Mouse (Mus musculus) neural tube, embryonic 15.5 days (tissue): ENCODE results near the gene Ada. TPM values are rescaled to one million over a fixed set of nuclear protein-coding genes. Genes with fewer than 3 reads are reported as not detected.

Experiments
- ATAC-seq: fragments of 200-750 bp; cut with Nextera tagmentation; 2 replicates; pipeline ENCODE4 v1.8.0; 2017; ENCODE audit warnings: mild to moderate bottlenecking, moderate TSS enrichment, moderate library complexity; ENCODE audit not compliant: low FRiP score
- H3K27ac ChIP-seq: fragments of 300-500 bp; sonication (generic); replicated peaks from 2 replicates; pipeline ENCODE4 v1.5.1; 2015; ENCODE audit warnings: mild to moderate bottlenecking, inconsistent platforms
- H3K27me3 ChIP-seq: fragments of 300-500 bp; sonication (generic); replicated peaks from 2 replicates; pipeline ENCODE4 v1.6.1; 2015; ENCODE audit warnings: inconsistent platforms
- H3K36me3 ChIP-seq: fragments of 300-500 bp; sonication (generic); 2 replicates; pipeline ENCODE4 v1.6.1; 2015; ENCODE audit warnings: inconsistent platforms
- H3K4me1 ChIP-seq: fragments of 300-500 bp; sonication (generic); 2 replicates; pipeline ENCODE4 v1.6.1; 2015; ENCODE audit warnings: inconsistent platforms
- H3K4me2 ChIP-seq: fragments of 300-500 bp; sonication (generic); 2 replicates; pipeline ENCODE4 v1.6.1; 2015; ENCODE audit warnings: inconsistent platforms, mild to moderate bottlenecking, moderate library complexity
- H3K4me3 ChIP-seq: fragments of 300-500 bp; sonication (generic); replicated peaks from 2 replicates; pipeline ENCODE4 v1.5.1; 2015; ENCODE audit warnings: mild to moderate bottlenecking, inconsistent platforms
- H3K9ac ChIP-seq: fragments of 300-500 bp; sonication (generic); replicated peaks from 2 replicates; pipeline ENCODE4 v1.6.1; 2015; ENCODE audit warnings: mild to moderate bottlenecking, inconsistent platforms
- H3K9me3 ChIP-seq: fragments of 300-500 bp; sonication (generic); replicated peaks from 2 replicates; pipeline ENCODE4 v1.6.1; 2016; ENCODE audit warnings: inconsistent platforms
- WGBS: fragments of 180-500 bp; shearing (Covaris S2); methylation state at CpG from one replicate; pipeline ENCODE4 v1.1.7; 2015; ENCODE audit warnings: mixed read lengths; 5-methylcytosine and 5-hydroxymethylcytosine counted together
- polyA plus RNA-seq: library from polyadenylated mRNA; unstranded; fragments of >200 nt; fragmentation: Nextera tagmentation; extraction: Ambion mirVana; gene quantifications from 2 replicates; pipeline ENCODE4 v1.2.1, GENCODE M21; 2015

Ada gene
- polyA plus RNA-seq, 1 experiment from 2014 or later, result 4.2 TPM

DNA sequence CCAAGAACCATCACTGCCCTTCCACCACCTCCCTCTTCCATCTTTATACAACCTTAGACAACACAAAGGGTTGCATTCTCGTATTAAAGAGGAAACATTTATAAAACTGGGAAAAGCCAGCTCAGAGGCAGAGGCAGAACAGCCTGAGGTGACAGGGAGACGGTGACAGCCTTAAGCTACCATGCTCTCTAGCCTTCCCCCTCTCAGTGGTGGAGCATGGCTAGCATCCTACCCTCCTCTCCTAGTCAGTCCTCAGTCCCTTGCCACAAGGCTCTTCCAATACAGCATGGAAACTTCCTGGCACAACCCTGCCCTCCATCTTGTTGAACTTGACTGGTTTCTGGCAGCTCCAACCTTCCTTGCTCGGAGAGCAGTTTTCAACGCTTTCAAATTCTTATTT, 21.7 kb downstream of the Ada start:
- 88% methylated on average over 4 of the region's 4 CpGs for WGBS
- H3K4me3 ChIP-seq, result no peak overlapping the region
- H3K27ac ChIP-seq, result no peak overlapping the region

DNA sequence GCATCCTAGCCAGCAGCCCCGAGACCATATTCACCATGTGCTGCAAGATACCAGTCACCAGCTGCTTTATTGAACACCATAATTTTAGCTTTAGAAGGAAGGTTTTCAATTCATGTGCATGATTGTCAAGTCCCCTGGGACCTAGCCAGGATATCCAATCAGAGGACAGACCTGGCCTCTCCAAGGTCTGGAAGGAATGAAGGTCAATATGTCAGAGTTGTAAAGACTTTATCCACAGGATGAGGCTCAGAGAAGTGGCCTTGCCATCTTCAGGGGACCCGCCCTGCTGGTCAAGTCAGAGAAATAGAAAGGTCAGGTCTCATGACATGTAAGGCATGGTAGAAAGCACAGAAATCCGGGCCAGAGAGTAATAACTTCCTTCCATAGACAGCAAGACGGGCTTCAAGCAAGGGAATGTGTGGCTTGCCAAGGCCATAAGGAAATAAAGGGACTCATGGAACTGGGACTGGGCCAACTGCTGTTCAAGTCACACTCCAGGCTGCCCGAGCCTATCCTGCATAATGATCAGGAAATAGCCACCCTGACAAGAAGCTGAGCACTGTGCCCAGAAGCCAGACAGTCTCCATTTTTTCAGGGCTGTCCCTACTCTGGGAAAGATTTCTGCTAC, 23.2 kb downstream of the Ada start:
- WGBS, result 62% methylated on average over 5 of the region's 5 CpGs
- Histone ChIP-seq H3K4me1 (peaks cover 21% of the 10 kb centered on the region), H3K27ac (no peak overlapping the region), H3K9me3 (no peaks in the 10 kb centered on the region), H3K4me3 (no peak overlapping the region), H3K9ac (no peak overlapping the region), H3K4me2 (no peak overlapping the region), H3K27me3 (no peaks in the 10 kb centered on the region), H3K36me3 (no peaks in the 10 kb centered on the region; the same call in 1 of the 2 replicates)
- no peak for ATAC-seq

More for the DNA sequence above, 21.7 kb downstream of the Ada start:
- H3K9ac ChIP-seq, result no peak overlapping the region
- no peak for ATAC-seq
- no peaks in the 10 kb centered on the region; the same call in 1 of the 2 replicates for H3K36me3 ChIP-seq
- H3K27me3 ChIP-seq, result no peaks in the 10 kb centered on the region
- H3K4me2 ChIP-seq, result no peak overlapping the region
- peaks cover 8% of the 10 kb centered on the region; the same call in 1 of the 2 replicates for H3K4me1 ChIP-seq
- H3K9me3 ChIP-seq, result no peaks in the 10 kb centered on the region

GRCm38 (mm10) chr2:163722550-163722949, 27.5 kb downstream of the Ada start:
- WGBS, result 37% methylated on average over 7 of the region's 7 CpGs
- Histone ChIP-seq H3K27me3 (no peaks in the 10 kb centered on the region), H3K27ac (peak overlapping the region; percentile 71)

GRCm38 (mm10) chr2:163719616-163720015, 30.4 kb downstream of the Ada start:
- no peaks in the 10 kb centered on the region; the same call in 1 of the 2 replicates for H3K36me3 ChIP-seq
- H3K27me3 ChIP-seq, result no peaks in the 10 kb centered on the region
- no peak overlapping the region for H3K4me2 ChIP-seq
- no peak overlapping the region for H3K27ac ChIP-seq
- WGBS, result 41% methylated on average over 4 of the region's 4 CpGs
- no peak overlapping the region for H3K4me3 ChIP-seq
- no peak overlapping the region for H3K9ac ChIP-seq
- ATAC-seq, result peak; percentile 18; the same call in 1 of the 2 replicates
- H3K9me3 ChIP-seq, result no peaks in the 10 kb centered on the region
- H3K4me1 ChIP-seq, result peaks cover 25% of the 10 kb centered on the region

More at GRCm38 (mm10) chr2:163722550-163722949, 27.5 kb downstream of the Ada start:
- no peaks in the 10 kb centered on the region; the same call in 1 of the 2 replicates for H3K36me3 ChIP-seq
- no peak overlapping the region for H3K4me3 ChIP-seq
- ATAC-seq, result peak; percentile 48; the same call in 1 of the 2 replicates
- H3K4me1 ChIP-seq, result peaks cover 31% of the 10 kb centered on the region
- no peak overlapping the region for H3K4me2 ChIP-seq
- no peaks in the 10 kb centered on the region for H3K9me3 ChIP-seq
- H3K9ac ChIP-seq, result no peak overlapping the region

GRCm38 (mm10) chr2:163718951-163719603, 31.0 kb downstream of the Ada start:
- Histone ChIP-seq H3K4me1 (peaks cover 25% of the 10 kb centered on the region), H3K9ac (no peak overlapping the region), H3K4me2 (no peak overlapping the region), H3K9me3 (no peaks in the 10 kb centered on the region), H3K36me3 (no peaks in the 10 kb centered on the region; the same call in 1 of the 2 replicates), H3K27ac (no peak overlapping the region; the same call in 1 of the 2 replicates), H3K4me3 (no peak overlapping the region), H3K27me3 (no peaks in the 10 kb centered on the region)
- WGBS, result 29% methylated on average over 9 of the region's 9 CpGs
- ATAC-seq, result peak; percentile 86

DNA sequence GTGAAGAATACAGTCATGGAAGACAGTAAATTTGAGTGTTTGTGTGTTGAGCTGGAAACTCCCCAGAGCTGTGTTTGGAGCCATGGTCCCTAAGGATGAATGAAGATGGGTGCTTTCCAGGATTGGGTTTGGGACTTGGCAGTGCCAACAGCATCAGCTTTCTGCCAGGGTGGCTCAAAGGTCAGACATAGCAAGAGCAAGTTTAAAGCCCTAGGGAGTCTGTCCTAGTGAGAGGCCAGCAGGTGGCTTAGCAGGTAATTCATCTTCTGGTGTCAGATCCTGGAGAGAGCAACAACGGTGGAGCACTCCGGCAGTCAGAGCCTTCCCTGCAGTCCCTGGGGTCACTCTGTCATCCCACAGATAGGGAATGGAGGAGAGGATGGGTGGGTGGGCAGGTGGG, 31.5 kb downstream of the Ada start:
- Histone ChIP-seq H3K4me1 (peaks cover 25% of the 10 kb centered on the region), H3K4me2 (no peak overlapping the region), H3K9me3 (no peaks in the 10 kb centered on the region), H3K27me3 (no peaks in the 10 kb centered on the region), H3K36me3 (no peaks in the 10 kb centered on the region; the same call in 1 of the 2 replicates), H3K27ac (no peak overlapping the region; the same call in 1 of the 2 replicates), H3K4me3 (no peak overlapping the region), H3K9ac (no peak overlapping the region)
- 10% methylated on average over 2 of the region's 2 CpGs for WGBS
- no peak for ATAC-seq

GRCm38 (mm10) chr2:163716853-163717252, 33.2 kb downstream of the Ada start:
- Histone ChIP-seq H3K9ac (no peak overlapping the region), H3K36me3 (no peaks in the 10 kb centered on the region), H3K27me3 (no peaks in the 10 kb centered on the region), H3K4me3 (no peak overlapping the region), H3K4me2 (no peak overlapping the region), H3K4me1 (peaks cover 12% of the 10 kb centered on the region), H3K9me3 (no peaks in the 10 kb centered on the region), H3K27ac (no peak overlapping the region)
- ATAC-seq, result no peak
- 10% methylated on average over 6 of the region's 6 CpGs for WGBS

- Histone ChIP-seq H3K9ac (no peak overlapping the region), H3K9me3 (no peaks in the 10 kb centered on the region), H3K27me3 (no peaks in the 10 kb centered on the region), H3K36me3 (no peaks in the 10 kb centered on the region), H3K4me3 (no peak overlapping the region), H3K4me1 (peaks cover 11% of the 10 kb centered on the region), H3K27ac (no peak overlapping the region), H3K4me2 (no peak overlapping the region)
- no peak for ATAC-seq
- WGBS, result 40% methylated on average over 8 of the region's 8 CpGs
These were observed 33.6 kb downstream of the Ada start for GRCm38 (mm10) chr2:163716448-163716847.

DNA sequence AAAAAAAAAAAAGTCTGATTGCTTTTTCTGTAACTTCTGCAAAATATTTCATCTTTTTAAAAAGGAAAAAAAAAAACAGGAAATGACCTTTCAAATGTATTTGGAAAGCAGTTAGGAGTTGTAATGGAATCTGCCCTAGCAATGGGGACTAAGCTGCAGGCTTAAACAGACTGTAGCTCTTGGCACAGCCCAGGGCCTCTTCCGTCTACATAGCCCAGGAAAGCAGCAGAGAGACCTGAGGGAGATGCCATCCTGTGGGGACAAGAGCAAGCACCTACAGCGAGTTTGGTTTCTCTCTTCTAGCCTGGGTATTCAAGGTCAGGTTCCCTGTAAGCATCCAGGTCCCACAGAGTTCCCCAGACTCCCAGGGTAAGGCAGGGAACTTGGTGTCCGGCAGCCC, 36.7 kb downstream of the Ada start:
- Histone ChIP-seq H3K27ac (no peak overlapping the region), H3K9me3 (no peaks in the 10 kb centered on the region), H3K4me2 (no peak overlapping the region), H3K27me3 (no peaks in the 10 kb centered on the region), H3K9ac (no peak overlapping the region), H3K4me3 (no peak overlapping the region), H3K4me1 (0 out of 2 replicates have a peak, but pooled peaks cover 2% of the 10 kb centered on the region), H3K36me3 (no peaks in the 10 kb centered on the region)
- ATAC-seq, result no peak
- 86% methylated on average over 3 of the region's 3 CpGs for WGBS

DNA sequence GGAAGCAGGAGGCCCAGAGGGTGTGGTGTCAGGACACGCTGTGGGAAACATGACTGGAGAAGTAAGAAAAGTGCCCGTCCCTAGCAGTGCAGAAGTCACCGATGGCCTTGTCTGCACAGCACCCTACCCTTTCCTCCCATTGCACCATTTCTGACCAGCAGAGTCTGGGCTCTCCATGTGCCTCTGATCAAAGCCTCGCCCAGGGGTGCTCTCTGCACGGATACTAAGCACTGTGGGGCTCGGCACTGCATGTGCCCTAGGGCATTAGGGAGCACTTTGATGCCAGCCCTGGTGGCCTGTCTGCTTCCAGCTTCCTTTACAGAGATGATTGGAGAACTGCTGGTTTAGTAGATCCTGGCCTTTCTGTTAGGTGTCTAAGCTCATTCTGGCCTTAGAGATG, 37.2 kb downstream of the Ada start:
- Histone ChIP-seq H3K36me3 (no peaks in the 10 kb centered on the region), H3K4me2 (no peak overlapping the region), H3K4me1 (0 out of 2 replicates have a peak, but pooled peaks cover 2% of the 10 kb centered on the region), H3K4me3 (no peak overlapping the region), H3K27me3 (no peaks in the 10 kb centered on the region), H3K9ac (no peak overlapping the region), H3K27ac (no peak overlapping the region), H3K9me3 (no peaks in the 10 kb centered on the region)
- no peak for ATAC-seq
- WGBS, result 91% methylated on average over 6 of the region's 6 CpGs

- no peaks in the 10 kb centered on the region for H3K27me3 ChIP-seq
- no peaks in the 10 kb centered on the region for H3K36me3 ChIP-seq
- no peak overlapping the region for H3K9ac ChIP-seq
- no peaks in the 10 kb centered on the region for H3K9me3 ChIP-seq
- H3K4me3 ChIP-seq, result no peak overlapping the region
- 77% methylated on average over 7 of the region's 7 CpGs for WGBS
- ATAC-seq, result no peak
- H3K4me1 ChIP-seq, result 0 out of 2 replicates have a peak, but pooled peaks cover 2% of the 10 kb centered on the region
- no peak overlapping the region for H3K4me2 ChIP-seq
- no peak overlapping the region for H3K27ac ChIP-seq
These were observed 37.6 kb downstream of the Ada start for GRCm38 (mm10) chr2:163712473-163712872.

DNA sequence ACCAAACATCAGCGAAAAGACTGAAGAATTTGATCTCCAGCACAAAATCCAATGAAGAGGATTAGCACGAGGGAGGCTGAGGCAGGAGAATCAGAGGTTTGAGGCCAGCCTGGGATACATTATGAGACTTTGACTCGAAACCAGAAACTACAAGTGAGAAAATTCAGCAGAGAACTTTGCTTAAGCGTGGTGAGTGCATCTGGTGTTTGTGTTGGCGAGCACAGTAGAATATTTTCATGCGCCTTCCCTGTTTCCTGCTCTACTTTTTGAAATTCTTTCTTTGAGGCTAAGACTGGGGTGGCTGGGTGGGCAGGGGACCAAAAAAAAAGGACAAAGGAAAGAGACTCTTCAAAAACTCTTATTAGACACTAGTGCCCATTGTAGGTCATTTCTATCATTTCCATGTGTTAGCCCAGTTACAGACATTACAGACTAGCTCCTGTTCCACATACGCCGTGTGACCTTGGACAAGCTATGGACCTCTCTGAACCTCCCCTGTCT, 38.6 kb downstream of the Ada start:
- Histone ChIP-seq H3K9ac (no peak overlapping the region), H3K4me2 (no peak overlapping the region), H3K4me3 (no peak overlapping the region), H3K27ac (no peak overlapping the region), H3K27me3 (no peaks in the 10 kb centered on the region), H3K9me3 (no peaks in the 10 kb centered on the region), H3K36me3 (no peaks in the 10 kb centered on the region), H3K4me1 (0 out of 2 replicates have a peak, but pooled peaks cover 2% of the 10 kb centered on the region)
- WGBS, result 93% methylated on average over 8 of the region's 8 CpGs
- ATAC-seq, result no peak
